Mouse (Mus musculus): Measurements from ENCODE around the gene Epb41l5. TPM values are rescaled to one million over a fixed set of nuclear protein-coding genes. Genes with fewer than 3 reads are reported as not detected.

Epb41l5 gene
- total RNA-seq, 2 experiments from 2014 or later: 4.1 to 4.5 TPM

DNA sequence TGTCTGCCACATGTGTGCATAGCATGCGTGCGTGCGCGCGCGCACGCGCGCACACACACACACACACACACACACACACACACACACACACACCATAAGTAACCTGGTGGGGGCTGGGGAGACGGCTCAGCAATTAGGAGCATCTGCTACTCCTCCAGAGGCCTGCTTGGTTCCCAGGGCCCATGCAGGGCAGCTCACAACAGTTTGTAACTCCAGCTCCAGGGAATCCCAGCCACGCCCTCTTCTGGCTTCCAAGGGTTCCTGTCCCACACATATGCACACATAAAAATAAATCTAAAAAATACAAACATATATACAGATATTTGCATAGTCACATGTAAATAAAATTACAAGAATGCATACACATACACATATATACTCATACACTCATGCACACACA is 146.1 kb downstream of the Epb41l5 start:
- no peak for DNase-seq (ENCODE audit: low spot score)

DNA sequence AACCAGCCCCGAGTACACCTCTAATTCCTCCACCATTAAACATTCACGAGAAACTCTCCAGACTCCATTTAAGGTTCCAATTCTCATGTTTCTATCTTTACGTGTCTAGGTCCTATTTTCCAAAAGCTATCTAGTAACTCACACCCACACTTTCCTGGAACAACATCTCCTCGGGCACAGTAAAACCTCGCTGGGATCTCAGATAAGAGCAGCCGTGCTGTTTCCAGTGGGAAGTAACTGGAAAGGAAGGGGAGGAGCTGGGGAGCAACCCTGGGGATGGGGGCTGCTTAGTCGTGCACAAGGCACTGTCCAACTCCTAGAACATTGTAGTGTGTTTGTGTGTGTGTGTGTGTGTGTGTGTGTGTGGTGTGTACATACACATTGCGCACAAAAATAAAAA is 146.9 kb downstream of the Epb41l5 start:
- DNase-seq (ENCODE audit: low spot score): no peak

DNA sequence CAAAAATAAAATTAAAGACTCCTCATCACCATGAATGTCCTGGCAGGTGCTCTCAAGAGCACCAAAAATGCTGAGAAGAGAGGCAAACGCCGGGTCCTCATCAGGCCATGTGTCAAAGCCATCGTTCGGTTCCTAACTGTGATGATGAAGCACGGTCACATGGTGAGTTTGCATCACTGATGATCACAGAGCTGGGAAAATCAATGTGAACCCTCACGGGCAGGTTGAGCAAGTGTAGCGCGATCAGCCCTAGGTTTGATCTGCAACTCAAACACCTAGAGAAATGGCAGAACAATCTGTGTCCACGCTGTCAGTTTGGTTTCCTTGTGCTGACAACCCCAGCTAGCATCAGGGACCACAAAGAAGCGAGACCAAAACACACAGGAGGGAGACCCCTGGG is 149.3 kb downstream of the Epb41l5 start:
- no peak for DNase-seq (ENCODE audit: low spot score)

DNA sequence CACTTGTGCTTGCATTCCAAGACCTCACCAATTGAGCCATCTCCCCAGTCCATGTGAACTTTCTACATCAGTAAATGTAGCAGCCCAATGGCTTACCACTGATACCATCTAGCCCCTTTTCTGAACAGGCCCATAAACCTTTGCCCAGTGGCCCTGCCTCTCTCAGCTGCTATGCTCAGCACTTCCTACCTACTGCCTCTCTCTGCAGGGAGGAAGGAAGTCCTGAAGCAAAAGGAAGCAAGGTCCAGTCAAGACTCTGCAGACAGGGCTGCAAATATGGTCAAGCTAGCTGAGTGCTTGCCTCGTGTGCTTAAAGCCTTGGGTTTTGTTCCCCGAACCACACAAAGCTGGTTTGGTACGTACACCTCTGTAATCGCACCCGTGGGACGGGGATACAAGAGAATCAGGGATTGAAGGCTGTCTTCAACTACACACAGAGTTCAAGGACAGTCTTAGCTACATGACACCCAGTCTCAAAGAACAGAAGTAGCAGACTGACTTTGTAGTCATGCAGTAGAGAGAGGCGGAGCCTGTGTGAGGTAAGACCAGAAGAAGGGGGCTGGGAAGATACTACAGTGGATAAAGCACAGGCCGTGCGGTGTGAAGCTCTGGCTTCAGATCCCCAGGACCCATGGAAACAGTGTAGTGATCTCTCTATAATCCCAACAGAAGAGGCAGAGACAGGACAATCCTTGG is 150.1 kb downstream of the Epb41l5 start:
- no peak for DNase-seq (ENCODE audit: low spot score)

DNA sequence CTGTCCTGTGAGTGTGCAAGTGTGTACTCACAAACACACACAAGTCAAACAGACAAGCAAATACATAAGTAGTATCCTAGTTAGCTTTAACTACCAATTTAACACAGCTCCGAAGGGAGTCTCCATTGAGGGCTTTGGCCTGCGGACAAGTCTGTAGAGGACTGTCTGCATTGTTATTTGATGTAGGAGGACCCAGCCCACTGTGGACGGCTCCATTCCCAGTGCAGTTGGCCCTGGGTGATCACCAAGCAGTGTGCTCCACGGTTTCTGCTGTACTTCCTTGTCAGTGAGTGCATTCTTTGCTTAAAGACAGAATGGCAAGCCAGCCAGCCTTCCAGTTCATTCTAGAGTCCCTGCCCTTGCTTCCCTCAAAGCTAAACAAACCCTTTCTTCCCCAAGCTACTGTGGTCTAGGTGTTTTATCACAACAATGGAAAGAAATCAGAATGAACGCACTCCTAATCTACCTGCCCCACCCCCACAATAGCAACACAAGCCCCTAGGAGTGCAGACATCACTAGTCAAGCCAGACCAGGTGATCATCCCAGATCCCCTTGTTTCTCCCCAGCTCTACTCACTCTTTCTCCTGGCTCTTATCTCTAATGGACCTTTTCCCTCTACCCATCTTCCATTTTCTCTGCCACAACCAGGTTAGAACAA is 151.3 kb downstream of the Epb41l5 start:
- no peak for DNase-seq (ENCODE audit: low spot score)

DNA sequence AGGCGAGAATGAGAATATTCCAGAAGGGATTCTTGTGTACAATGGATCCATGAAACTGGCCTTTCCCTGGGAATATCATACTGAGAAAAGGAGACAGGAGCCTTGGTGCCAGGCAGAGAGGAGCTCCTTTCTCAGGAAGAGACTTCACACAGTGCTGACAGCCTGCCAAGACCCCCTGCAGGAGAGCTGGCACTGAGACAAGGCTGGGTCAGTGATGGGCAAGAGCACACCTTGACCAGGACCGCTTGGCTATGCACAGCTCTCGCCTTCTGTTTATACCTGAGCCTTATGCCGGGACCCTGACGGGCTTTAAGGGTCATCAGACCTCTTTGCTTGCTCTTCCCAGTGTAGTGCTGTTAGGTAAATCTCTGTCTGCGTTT is 153.4 kb downstream of the Epb41l5 start:
- DNase-seq (ENCODE audit: low spot score): no peak

Other genes starting within 250 kb of the Epb41l5 start
- gene Inhbb, start 226.8 kb downstream of the Epb41l5 start, total RNA-seq (2021): 1 to 10 TPM in 1 of 2 experiments, under 1 TPM in 1; 0.82 to 1.7 TPM
- gene Ralb, start 144.2 kb downstream of the Epb41l5 start, total RNA-seq (2021): 1 to 10 TPM; 6.6 to 9.4 TPM
- gene Tmem185b, start 122.8 kb downstream of the Epb41l5 start, total RNA-seq (2021): 1 to 10 TPM; 4.5 to 5.9 TPM
- gene Ptpn4, start 188.6 kb upstream of the Epb41l5 start, total RNA-seq (2021): 10 to 100 TPM; 28.4 to 35.2 TPM